Mouse (Mus musculus) intestine, postnatal 0 days (tissue): ENCODE measurements at regions not wholly inside any gene's neighbourhood (a gene's known extent, or its start where the extent isn't known, plus 50 kb on each side); places are given as distances from the start of the nearest gene placed in this dataset.

Experiments
- ATAC-seq: fragments of 200-750 bp; cut with Nextera tagmentation; 2 replicates; pipeline ENCODE4 v1.8.0; 2017; ENCODE audit warnings: mild to moderate bottlenecking, moderate TSS enrichment, moderate library complexity
- H3K27ac ChIP-seq: fragments of 300-500 bp; sonication (generic); 2 replicates; pipeline ENCODE4 v1.5.1; 2014; ENCODE audit warnings: mild to moderate bottlenecking, low read depth, low read length, moderate library complexity
- H3K27me3 ChIP-seq: fragments of 300-500 bp; sonication (generic); replicated peaks from 2 replicates; pipeline ENCODE4 v1.6.1; 2014; ENCODE audit warnings: low read length, mixed read lengths; ENCODE audit not compliant: control insufficient read depth, insufficient read depth
- H3K36me3 ChIP-seq: fragments of 300-500 bp; sonication (generic); 2 replicates; pipeline ENCODE4 v1.6.1; 2014; ENCODE audit warnings: mild to moderate bottlenecking, moderate library complexity; ENCODE audit not compliant: control insufficient read depth, insufficient read depth
- H3K4me1 ChIP-seq: fragments of 300-500 bp; sonication (generic); replicated peaks from 2 replicates; pipeline ENCODE4 v1.6.1; 2014; ENCODE audit warnings: antibody characterized with exemption, low read length, mixed read lengths; ENCODE audit not compliant: control insufficient read depth, insufficient read depth
- H3K4me2 ChIP-seq: fragments of 300-500 bp; sonication (generic); replicated peaks from 2 replicates; pipeline ENCODE4 v1.6.1; 2014; ENCODE audit warnings: low read depth, mild to moderate bottlenecking, moderate library complexity
- H3K4me3 ChIP-seq: fragments of 300-500 bp; sonication (generic); 2 replicates; pipeline ENCODE4 v1.5.1; 2014; ENCODE audit warnings: low read depth, low read length
- H3K9ac ChIP-seq: fragments of 300-500 bp; sonication (generic); 2 replicates; pipeline ENCODE4 v1.6.1; 2014; ENCODE audit warnings: mild to moderate bottlenecking, low read depth, low read length
- H3K9me3 ChIP-seq: fragments of 300-500 bp; sonication (generic); 2 replicates; pipeline ENCODE4 v1.6.1; 2016; ENCODE audit warnings: mixed run types; ENCODE audit not compliant: control insufficient read depth
- CTCF ChIP-seq: sonication (generic); IDR thresholded peaks from 2 replicates; pipeline ENCODE4 v1.5.1; 2016; ENCODE audit warnings: low read depth, mild to moderate bottlenecking, control low read depth, antibody characterized with exemption, moderate library complexity
- WGBS: fragments of 180-500 bp; shearing (Covaris S2); extraction: QIAGEN DNeasy Blood & Tissue Kit; methylation state at CpG from one replicate; pipeline ENCODE4 v1.1.7; 2014; 5-methylcytosine and 5-hydroxymethylcytosine counted together

- Histone ChIP-seq H3K4me2 (peak overlapping the region; percentile 13; the same call in 1 of the 2 replicates), H3K36me3 (no peaks in the 10 kb centered on the region), H3K27me3 (no peaks in the 10 kb centered on the region), H3K4me3 (no peak overlapping the region), H3K4me1 (peaks cover 10% of the 10 kb centered on the region; the same call in 1 of the 2 replicates), H3K9me3 (no peaks in the 10 kb centered on the region), H3K9ac (no peak overlapping the region), H3K27ac (no peak overlapping the region)
- no peak for TF ChIP-seq CTCF
- ATAC-seq, result no peak
- 25% methylated on average over 7 of the region's 7 CpGs for WGBS
These were observed 120.1 kb upstream of the Dock1 start for GRCm38 (mm10) chr7:134550221-134550809.

- H3K36me3 ChIP-seq, result no peaks in the 10 kb centered on the region
- TF ChIP-seq CTCF, result no peak
- no peak overlapping the region for H3K4me2 ChIP-seq
- no peak for ATAC-seq
- no peak overlapping the region for H3K9ac ChIP-seq
- H3K9me3 ChIP-seq, result no peaks in the 10 kb centered on the region
- no peak overlapping the region for H3K4me3 ChIP-seq
- 66% methylated on average over 6 of the region's 6 CpGs for WGBS
- H3K27ac ChIP-seq, result no peak overlapping the region
- H3K27me3 ChIP-seq, result no peaks in the 10 kb centered on the region
- H3K4me1 ChIP-seq, result peaks cover 10% of the 10 kb centered on the region; the same call in 1 of the 2 replicates
These were observed 118.4 kb upstream of the Dock1 start for GRCm38 (mm10) chr7:134552051-134552451.

GRCm38 (mm10) chr7:134556061-134556460, 114.4 kb upstream of the Dock1 start:
- ATAC-seq, result no peak
- Histone ChIP-seq H3K36me3 (no peaks in the 10 kb centered on the region), H3K4me1 (no peaks in the 10 kb centered on the region), H3K4me2 (no peak overlapping the region), H3K9me3 (no peaks in the 10 kb centered on the region), H3K9ac (no peak overlapping the region), H3K27me3 (no peaks in the 10 kb centered on the region), H3K4me3 (no peak overlapping the region), H3K27ac (no peak overlapping the region)
- TF ChIP-seq CTCF, result no peak
- WGBS, result 52% methylated on average over 4 of the region's 4 CpGs

GRCm38 (mm10) chr7:134566322-134566721, 104.1 kb upstream of the Dock1 start:
- Histone ChIP-seq H3K27me3 (no peaks in the 10 kb centered on the region), H3K27ac (no peak overlapping the region), H3K9me3 (no peaks in the 10 kb centered on the region), H3K4me2 (no peak overlapping the region), H3K36me3 (no peaks in the 10 kb centered on the region), H3K4me3 (no peak overlapping the region), H3K4me1 (no peaks in the 10 kb centered on the region), H3K9ac (no peak overlapping the region)
- peak; percentile 88 for TF ChIP-seq CTCF
- ATAC-seq, result no peak; the same call in 1 of the 2 replicates
- WGBS, result 73% methylated on average over 5 of the region's 5 CpGs

- Histone ChIP-seq H3K9me3 (no peaks in the 10 kb centered on the region), H3K4me1 (no peaks in the 10 kb centered on the region), H3K27ac (no peak overlapping the region), H3K9ac (no peak overlapping the region), H3K27me3 (no peaks in the 10 kb centered on the region), H3K4me3 (no peak overlapping the region), H3K4me2 (no peak overlapping the region), H3K36me3 (no peaks in the 10 kb centered on the region)
- no peak for ATAC-seq
- WGBS, result 72% methylated on average over 3 of the region's 3 CpGs
- no peak for TF ChIP-seq CTCF
These were observed 101.2 kb upstream of the Dock1 start for GRCm38 (mm10) chr7:134569247-134569646.

GRCm38 (mm10) chr7:134570176-134570810, 100.2 kb upstream of the Dock1 start:
- Histone ChIP-seq H3K27ac (no peak overlapping the region), H3K9ac (no peak overlapping the region), H3K36me3 (no peaks in the 10 kb centered on the region), H3K4me3 (no peak overlapping the region), H3K27me3 (no peaks in the 10 kb centered on the region), H3K9me3 (no peaks in the 10 kb centered on the region), H3K4me2 (no peak overlapping the region), H3K4me1 (no peaks in the 10 kb centered on the region)
- TF ChIP-seq CTCF, result no peak
- no peak for ATAC-seq
- 77% methylated on average over 5 of the region's 5 CpGs for WGBS

GRCm38 (mm10) chr7:134581746-134582145, 88.7 kb upstream of the Dock1 start:
- no peaks in the 10 kb centered on the region for H3K27me3 ChIP-seq
- H3K4me2 ChIP-seq, result no peak overlapping the region
- no peaks in the 10 kb centered on the region for H3K4me1 ChIP-seq
- H3K9me3 ChIP-seq, result no peaks in the 10 kb centered on the region
- no peak overlapping the region for H3K4me3 ChIP-seq
- no peak for TF ChIP-seq CTCF
- H3K27ac ChIP-seq, result no peak overlapping the region
- H3K9ac ChIP-seq, result no peak overlapping the region
- ATAC-seq, result no peak
- H3K36me3 ChIP-seq, result no peaks in the 10 kb centered on the region
